Mouse (Mus musculus): Measurements from ENCODE around the gene C330007P06Rik. TPM values are rescaled to one million over a fixed set of nuclear protein-coding genes. Genes with fewer than 3 reads are reported as not detected.
A peak's percentile ranks its signal among the peaks of the same experiment; 100 is the strongest.

Gene C330007P06Rik
- polyA plus RNA-seq, 1 experiment from 2014 or later, result 37.7 TPM

GRCm38 (mm10) chrX:36795424-36796162 lies 78.3 kb downstream of the C330007P06Rik start, which contains the start of gene Slc25a5:
TSS of gene Slc25a5 (plus strand) at chrX:36795651.
- peak; percentile 93 for ATAC-seq (ENCODE audit: insufficient number of reproducible peaks, insufficient read depth, low FRiP score, low TSS enrichment)
- H3K4me1 ChIP-seq, result no peaks in the 10 kb centered on the region
- H3K27ac ChIP-seq, result peak within 1 kb of the TSS; percentile 81
- H3K4me2 ChIP-seq (replicated peaks), result peak within 1 kb of the TSS; percentile 47
- WGBS, result 14% methylated on average over 41 of the region's 41 CpGs
- H3K9ac ChIP-seq, result peak within 1 kb of the TSS; percentile 60
- H3K36me3 ChIP-seq, result peaks cover 4% of the 10 kb centered on the region; the same call in 1 of the 2 replicates
- H3K9me3 ChIP-seq, result no peaks in the 10 kb centered on the region
- H3K27me3 ChIP-seq, result no peaks in the 10 kb centered on the region
- H3K4me3 ChIP-seq, result peak within 1 kb of the TSS; percentile 55

- Histone ChIP-seq H3K4me3 (no peak overlapping the region), H3K4me2 (replicated peaks) (no peak overlapping the region), H3K9ac (no peak overlapping the region), H3K4me1 (no peaks in the 10 kb centered on the region), H3K36me3 (peaks cover 4% of the 10 kb centered on the region; the same call in 1 of the 2 replicates), H3K27me3 (no peaks in the 10 kb centered on the region), H3K27ac (no peak overlapping the region), H3K9me3 (no peaks in the 10 kb centered on the region)
- WGBS, result 62% methylated on average over 5 of the region's 5 CpGs
- no peak for ATAC-seq (ENCODE audit: insufficient number of reproducible peaks, insufficient read depth, low FRiP score, low TSS enrichment)
Measured at GRCm38 (mm10) chrX:36794571-36794970, 79.3 kb downstream of the C330007P06Rik start.

GRCm38 (mm10) chrX:36789360-36789759 lies 84.6 kb downstream of the C330007P06Rik start:
- Histone ChIP-seq H3K36me3 (no peaks in the 10 kb centered on the region), H3K9ac (no peak overlapping the region), H3K9me3 (no peaks in the 10 kb centered on the region), H3K27ac (no peak overlapping the region), H3K4me1 (no peaks in the 10 kb centered on the region), H3K4me2 (replicated peaks) (no peak overlapping the region), H3K27me3 (no peaks in the 10 kb centered on the region), H3K4me3 (no peak overlapping the region)
- ATAC-seq (ENCODE audit: insufficient number of reproducible peaks, insufficient read depth, low FRiP score, low TSS enrichment), result no peak
- WGBS, result 66% methylated on average over 4 of the region's 4 CpGs

GRCm38 (mm10) chrX:36777694-36778093 lies 96.2 kb downstream of the C330007P06Rik start:
- ATAC-seq (ENCODE audit: insufficient number of reproducible peaks, insufficient read depth, low FRiP score, low TSS enrichment), result no peak

GRCm38 (mm10) chrX:36775520-36775919 lies 98.4 kb downstream of the C330007P06Rik start:
- H3K4me3 ChIP-seq, result no peak overlapping the region
- H3K4me1 ChIP-seq, result no peaks in the 10 kb centered on the region
- no peak overlapping the region for H3K9ac ChIP-seq
- no peak overlapping the region for H3K4me2 ChIP-seq (replicated peaks)
- H3K36me3 ChIP-seq, result no peaks in the 10 kb centered on the region
- WGBS, result 89% methylated on average over 5 of the region's 5 CpGs
- H3K27ac ChIP-seq, result no peak overlapping the region
- no peak for ATAC-seq (ENCODE audit: insufficient number of reproducible peaks, insufficient read depth, low FRiP score, low TSS enrichment)
- no peaks in the 10 kb centered on the region for H3K27me3 ChIP-seq
- no peaks in the 10 kb centered on the region for H3K9me3 ChIP-seq

More at GRCm38 (mm10) chrX:36777694-36778093, 96.2 kb downstream of the C330007P06Rik start:
- Histone ChIP-seq H3K4me1 (no peaks in the 10 kb centered on the region), H3K9me3 (no peaks in the 10 kb centered on the region), H3K27ac (no peak overlapping the region), H3K36me3 (no peaks in the 10 kb centered on the region), H3K9ac (no peak overlapping the region), H3K27me3 (no peaks in the 10 kb centered on the region), H3K4me2 (replicated peaks) (no peak overlapping the region), H3K4me3 (no peak overlapping the region)
- 50% methylated on average over 4 of the region's 4 CpGs for WGBS

Other genes with a start within 250 kb of the C330007P06Rik start
- 2.7 and 3.1 TPM in 2 replicates for gene Akap17b, start 228.7 kb downstream of the C330007P06Rik start, polyA plus RNA-seq (2016; fragmentation: Nextera tagmentation; extraction: Ambion mirVana)
- gene Slc25a43, start 130.5 kb downstream of the C330007P06Rik start, polyA plus RNA-seq (2016; fragmentation: Nextera tagmentation; extraction: Ambion mirVana), result 1.5 and 2.1 TPM in 2 replicates
- 398 and 400 TPM in 2 replicates for gene Slc25a5, start 78.5 kb downstream of the C330007P06Rik start, polyA plus RNA-seq (2016; fragmentation: Nextera tagmentation; extraction: Ambion mirVana)
- gene Ube2a, start 211 bp downstream of the C330007P06Rik start, polyA plus RNA-seq (2016; fragmentation: Nextera tagmentation; extraction: Ambion mirVana), result 118 and 120 TPM in 2 replicates
- 1.9 and 2.2 TPM in 2 replicates for gene Nkrf, start 28.8 kb upstream of the C330007P06Rik start, polyA plus RNA-seq (2016; fragmentation: Nextera tagmentation; extraction: Ambion mirVana)
- 49.5 and 50.2 TPM in 2 replicates for gene Sept6, start 117.7 kb upstream of the C330007P06Rik start, polyA plus RNA-seq (2016; fragmentation: Nextera tagmentation; extraction: Ambion mirVana)
- gene Sowahd, start 174.7 kb upstream of the C330007P06Rik start, polyA plus RNA-seq (2016; fragmentation: Nextera tagmentation; extraction: Ambion mirVana), result not detected in 2 replicates
- gene Rpl39, start 211.3 kb upstream of the C330007P06Rik start, polyA plus RNA-seq (2016; fragmentation: Nextera tagmentation; extraction: Ambion mirVana), result 511 and 529 TPM in 2 replicates
- gene Upf3b, start 236.2 kb upstream of the C330007P06Rik start, polyA plus RNA-seq (2016; fragmentation: Nextera tagmentation; extraction: Ambion mirVana), result 19.4 and 22.2 TPM in 2 replicates

Measured in embryonic facial prominence, embryonic 12.5 days (tissue).